Mouse (Mus musculus) hindbrain, embryonic 14.5 days (tissue): ENCODE measurements around the gene Dcaf1. TPM values are rescaled to one million over a fixed set of nuclear protein-coding genes. Genes with fewer than 3 reads are reported as not detected.

Experiments used
- ATAC-seq: fragments of 200-750 bp; cut with Nextera tagmentation; 2 replicates; pipeline ENCODE4 v1.8.0; 2017; ENCODE audit warnings: moderate number of reproducible peaks, mild to moderate bottlenecking, moderate TSS enrichment, moderate library complexity; ENCODE audit not compliant: low FRiP score
- DNase-seq: peaks from one replicate; pipeline ENCODE4 v3.0.0-alpha.2; 2015; ENCODE audit warnings: low spot score
- H3K27ac ChIP-seq: fragments of 300-500 bp; sonication (generic); 2 replicates; pipeline ENCODE4 v1.5.1; 2014; ENCODE audit warnings: mild to moderate bottlenecking, moderate library complexity
- H3K27me3 ChIP-seq: fragments of 300-500 bp; sonication (generic); 2 replicates; pipeline ENCODE4 v1.6.1; 2014; ENCODE audit warnings: mild to moderate bottlenecking, low read length, mixed read lengths; ENCODE audit not compliant: control insufficient read depth, insufficient read depth
- H3K36me3 ChIP-seq: fragments of 300-500 bp; sonication (generic); replicated peaks from 2 replicates; pipeline ENCODE4 v1.6.1; 2014; ENCODE audit not compliant: control insufficient read depth, insufficient read depth
- H3K4me1 ChIP-seq: fragments of 300-500 bp; sonication (generic); replicated peaks from 2 replicates; pipeline ENCODE4 v1.6.1; 2014; ENCODE audit warnings: antibody characterized with exemption, low read length, mixed read lengths; ENCODE audit not compliant: control insufficient read depth, insufficient read depth
- H3K4me2 ChIP-seq: fragments of 300-500 bp; sonication (generic); replicated peaks from 2 replicates; pipeline ENCODE4 v1.6.1; 2014; ENCODE audit warnings: mild to moderate bottlenecking, moderate library complexity
- H3K4me3 ChIP-seq: fragments of 300-500 bp; sonication (generic); replicated peaks from 2 replicates; pipeline ENCODE4 v1.5.1; 2014; ENCODE audit warnings: mild to moderate bottlenecking, low read length
- H3K9ac ChIP-seq: fragments of 300-500 bp; sonication (generic); 2 replicates; pipeline ENCODE4 v1.6.1; 2014
- H3K9me3 ChIP-seq: fragments of 300-500 bp; sonication (generic); 2 replicates; pipeline ENCODE4 v1.6.1; 2016; ENCODE audit warnings: low read length; ENCODE audit not compliant: control insufficient read depth
- WGBS: fragments of 180-500 bp; shearing (Covaris S2); extraction: QIAGEN DNeasy Blood & Tissue Kit; methylation state at CpG from one replicate; pipeline ENCODE4 v1.1.7; 2014; 5-methylcytosine and 5-hydroxymethylcytosine counted together
- polyA plus RNA-seq: library from polyadenylated mRNA; unstranded; fragments of >200 nt; fragmentation: Nextera tagmentation; extraction: Ambion mirVana; gene quantifications from 2 replicates; pipeline ENCODE4 v1.2.1, GENCODE M21; 2014

Gene Dcaf1
- polyA plus RNA-seq, 1 experiment from 2014 or later: 18.8 TPM

DNA sequence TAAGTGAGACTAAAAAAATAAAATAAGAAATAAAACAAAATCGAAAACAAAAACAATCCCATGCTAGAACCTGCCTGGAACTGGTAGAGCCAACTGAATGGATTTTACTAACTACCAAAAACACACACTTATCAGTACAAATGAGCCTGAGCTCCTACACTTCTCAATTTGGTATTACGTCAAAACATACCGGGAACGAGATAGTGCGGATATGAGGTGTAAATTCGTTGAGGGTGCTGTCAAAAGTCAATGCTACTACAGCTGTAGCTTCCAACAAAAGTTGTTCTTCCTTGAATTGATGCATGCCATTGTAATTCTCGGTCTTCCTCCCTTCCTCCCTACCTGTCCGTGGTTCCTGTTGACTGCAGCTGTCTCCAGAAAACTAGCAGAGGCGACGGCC, 32.3 kb upstream of the Dcaf1 start:
- Histone ChIP-seq H3K4me3 (peak overlapping the region; percentile 96), H3K9ac (peak overlapping the region; percentile 97), H3K4me1 (peaks cover 18% of the 10 kb centered on the region), H3K36me3 (no peaks in the 10 kb centered on the region), H3K27ac (peak overlapping the region; percentile 82; the same call in 1 of the 2 replicates), H3K9me3 (no peaks in the 10 kb centered on the region), H3K27me3 (no peaks in the 10 kb centered on the region), H3K4me2 (peak overlapping the region; percentile 89)
- 18% methylated on average over 10 of the region's 10 CpGs for WGBS
- no peak for ATAC-seq
- DNase-seq: no peak

DNA sequence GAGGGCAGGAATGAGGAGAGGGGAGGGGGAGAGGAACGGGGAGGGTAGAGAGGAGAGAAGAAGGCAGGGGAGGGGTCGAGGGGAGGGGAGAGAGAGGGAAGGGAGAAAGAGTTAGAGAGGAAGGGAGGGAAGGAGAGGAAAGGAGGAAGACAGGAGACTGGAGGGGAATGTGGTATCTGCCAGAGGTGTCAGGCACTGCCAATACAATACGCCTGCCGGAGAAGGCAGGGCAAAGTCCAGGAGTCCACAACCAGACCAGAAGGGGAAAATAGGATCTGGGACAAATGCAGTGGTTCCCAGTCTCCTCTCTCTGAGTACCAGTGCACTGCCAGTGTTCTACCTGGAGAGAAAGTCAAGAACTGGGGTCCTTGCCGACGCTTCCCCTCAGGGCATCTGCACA, 30.8 kb upstream of the Dcaf1 start:
- no peak for ATAC-seq

DNA sequence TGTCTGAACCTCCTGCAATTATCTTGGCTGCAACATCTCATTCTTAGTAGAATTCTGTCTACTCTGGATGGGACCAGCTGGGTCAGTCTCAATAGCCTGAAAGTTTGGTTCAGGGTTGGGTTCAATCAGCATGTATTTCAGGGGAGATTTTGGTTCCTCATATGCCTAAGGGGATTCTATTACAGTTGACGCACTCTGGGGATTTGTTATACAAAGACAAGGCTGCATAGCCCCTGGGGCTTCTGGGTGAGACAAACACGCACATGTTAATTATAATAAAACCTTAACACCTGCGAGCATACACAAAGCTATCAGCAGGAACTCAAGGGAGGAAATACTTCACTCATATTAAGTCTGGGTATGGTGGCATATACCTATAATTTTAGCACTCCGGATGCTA, 15.2 kb upstream of the Dcaf1 start:
- 77% methylated on average over 4 of the region's 4 CpGs for WGBS
- Histone ChIP-seq H3K4me2 (no peak overlapping the region), H3K4me1 (no peaks in the 10 kb centered on the region), H3K36me3 (no peaks in the 10 kb centered on the region), H3K9ac (no peak overlapping the region), H3K27ac (no peak overlapping the region), H3K27me3 (no peaks in the 10 kb centered on the region), H3K4me3 (no peak overlapping the region), H3K9me3 (0 out of 2 replicates have a peak, but pooled peaks cover 15% of the 10 kb centered on the region)
- ATAC-seq (no peak), DNase-seq (no peak)

More for the DNA sequence above, 30.8 kb upstream of the Dcaf1 start:
- H3K9me3 ChIP-seq: no peaks in the 10 kb centered on the region
- H3K36me3 ChIP-seq: no peaks in the 10 kb centered on the region
- DNase-seq: no peak
- H3K27me3 ChIP-seq: no peaks in the 10 kb centered on the region
- H3K4me3 ChIP-seq: no peak overlapping the region
- H3K27ac ChIP-seq: no peak overlapping the region
- H3K4me1 ChIP-seq: peaks cover 18% of the 10 kb centered on the region
- H3K4me2 ChIP-seq: no peak overlapping the region
- H3K9ac ChIP-seq: no peak overlapping the region
- WGBS: 70% methylated on average over 6 of the region's 6 CpGs

DNA sequence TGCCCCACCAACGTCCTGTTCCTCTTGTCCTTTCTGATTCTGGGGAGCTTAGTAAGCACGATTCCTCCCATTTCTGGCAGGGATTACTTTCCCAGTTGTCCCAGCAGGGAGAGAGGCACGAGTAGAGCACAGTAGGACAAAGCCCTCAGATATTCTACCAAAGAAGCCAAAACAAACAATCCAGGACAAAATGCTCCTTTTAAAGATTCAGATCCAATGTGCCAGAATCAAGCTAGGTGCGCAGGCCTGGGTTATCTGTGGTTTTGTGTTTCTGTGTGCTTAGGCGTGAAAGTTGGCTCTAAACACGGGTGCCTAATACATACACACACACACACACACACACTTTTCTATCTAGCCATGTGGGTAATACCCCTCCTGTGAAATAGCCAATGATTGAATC, 3.5 kb upstream of the Dcaf1 start:
- Histone ChIP-seq H3K4me1 (peaks cover 6% of the 10 kb centered on the region; the same call in 1 of the 2 replicates), H3K36me3 (no peaks in the 10 kb centered on the region), H3K4me3 (no peak overlapping the region), H3K27ac (no peak overlapping the region), H3K9ac (no peak overlapping the region), H3K9me3 (no peaks in the 10 kb centered on the region), H3K4me2 (no peak overlapping the region), H3K27me3 (no peaks in the 10 kb centered on the region)
- ATAC-seq: no peak
- 77% methylated on average over 6 of the region's 6 CpGs for WGBS
- no peak for DNase-seq

DNA sequence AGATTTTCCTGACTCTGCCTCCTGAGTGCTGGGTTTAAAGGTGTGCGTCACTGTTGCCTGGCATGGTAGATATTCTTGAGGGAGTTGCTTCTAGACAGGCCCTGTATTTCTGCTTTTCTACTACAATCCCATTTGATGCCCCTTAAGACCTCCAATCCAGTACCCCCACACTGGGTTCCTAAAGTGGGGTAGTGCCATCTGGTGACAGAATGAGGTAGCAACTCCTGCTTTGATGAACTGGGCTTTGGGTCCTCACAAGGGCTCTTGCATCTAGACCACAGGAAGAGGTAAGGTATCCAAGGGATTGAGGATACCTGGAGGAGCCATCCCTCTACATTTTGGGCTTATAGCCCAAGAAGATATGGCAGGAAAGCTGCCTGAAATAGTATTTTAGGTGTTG, 2.5 kb upstream of the Dcaf1 start:
- DNase-seq: peak; percentile 41
- no peaks in the 10 kb centered on the region for H3K27me3 ChIP-seq
- no peak overlapping the region for H3K4me3 ChIP-seq
- no peak for ATAC-seq
- WGBS: 95% methylated on average over 1 of the region's 1 CpGs
- no peaks in the 10 kb centered on the region for H3K9me3 ChIP-seq
- H3K9ac ChIP-seq: no peak overlapping the region
- H3K27ac ChIP-seq: no peak overlapping the region
- H3K4me1 ChIP-seq: peaks cover 7% of the 10 kb centered on the region; the same call in 1 of the 2 replicates
- no peaks in the 10 kb centered on the region for H3K36me3 ChIP-seq
- H3K4me2 ChIP-seq: no peak overlapping the region

DNA sequence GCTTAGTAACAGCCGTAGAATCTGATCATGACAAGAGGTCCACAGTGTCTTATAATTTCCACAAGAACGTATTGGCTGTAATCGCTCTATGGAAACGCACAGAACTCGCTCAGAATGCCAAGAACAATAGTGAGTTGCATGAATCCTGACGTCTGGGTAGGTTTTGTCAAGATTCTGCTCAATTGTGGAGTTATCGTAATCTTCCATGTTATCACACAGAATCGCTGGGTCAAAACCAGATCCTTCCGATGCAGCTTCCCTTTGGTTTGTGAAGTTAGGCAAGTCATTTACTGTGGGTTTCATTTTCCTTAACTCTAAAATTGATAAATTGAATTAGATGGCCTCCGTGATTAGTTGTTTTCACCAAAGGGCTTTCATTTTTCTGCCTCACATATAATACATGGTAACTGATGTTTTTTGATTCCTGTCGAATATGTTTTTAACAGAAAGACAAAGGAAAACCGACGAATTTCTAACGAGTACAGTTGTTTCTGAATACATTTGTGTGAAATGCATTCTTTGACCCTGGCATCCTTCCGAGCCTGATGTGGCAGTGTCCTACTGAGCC, 540 bp upstream of the Dcaf1 start:
- WGBS: 52% methylated on average over 15 of the region's 15 CpGs
- Histone ChIP-seq H3K4me3 (peak overlapping the region; percentile 78), H3K9ac (peak overlapping the region; percentile 45), H3K27ac (peak overlapping the region; percentile 34), H3K27me3 (no peaks in the 10 kb centered on the region), H3K4me2 (peak overlapping the region; percentile 52), H3K36me3 (no peaks in the 10 kb centered on the region), H3K9me3 (no peaks in the 10 kb centered on the region), H3K4me1 (peaks cover 7% of the 10 kb centered on the region; the same call in 1 of the 2 replicates)
- ATAC-seq: no peak
- DNase-seq: peak; percentile 24

DNA sequence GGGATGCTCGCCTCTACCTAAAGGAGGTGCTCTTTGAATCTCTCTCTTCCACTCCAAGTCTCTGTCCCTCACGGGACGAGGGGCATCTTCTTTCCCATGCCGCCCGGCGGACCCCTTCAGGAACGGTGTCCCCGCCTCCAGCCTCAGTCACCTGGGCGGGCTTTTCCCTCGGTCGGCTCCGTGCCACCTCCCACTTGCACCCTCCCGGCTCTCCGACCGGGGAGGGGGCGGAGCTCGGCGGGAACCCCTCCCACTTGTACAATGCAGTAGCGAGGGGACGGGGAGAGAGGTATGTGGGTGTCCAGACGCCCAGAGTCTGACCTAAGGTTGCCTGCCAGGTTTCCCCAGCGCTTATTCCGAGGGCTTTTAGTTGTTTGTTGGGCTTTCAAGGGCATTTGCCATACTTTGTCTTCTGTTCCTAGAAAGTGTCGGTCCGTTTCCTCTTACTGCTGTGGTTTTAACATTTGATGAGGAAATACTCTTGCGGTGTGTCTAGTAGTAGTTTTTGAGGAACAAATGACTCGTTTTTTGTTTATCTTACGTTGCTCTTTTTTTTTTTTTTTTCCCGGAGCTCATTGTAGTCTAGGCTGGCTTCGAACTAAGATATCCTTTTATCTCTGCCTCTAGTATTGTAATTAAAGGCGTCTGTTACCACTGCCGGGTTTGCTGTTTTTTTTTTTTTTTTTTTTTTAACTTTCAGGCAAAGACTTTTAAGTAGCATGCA, 869 bp downstream of the Dcaf1 start:
- peak overlapping the region; percentile 85 for H3K4me2 ChIP-seq
- DNase-seq (peak; percentile 69), ATAC-seq (peak; percentile 59; the same call in 1 of the 2 replicates)
- peaks cover 7% of the 10 kb centered on the region; the same call in 1 of the 2 replicates for H3K4me1 ChIP-seq
- H3K9me3 ChIP-seq: no peaks in the 10 kb centered on the region
- H3K9ac ChIP-seq: peak overlapping the region; percentile 82
- H3K27ac ChIP-seq: peak overlapping the region; percentile 90
- H3K36me3 ChIP-seq: no peaks in the 10 kb centered on the region
- peak overlapping the region; percentile 78 for H3K4me3 ChIP-seq
- no peaks in the 10 kb centered on the region for H3K27me3 ChIP-seq
- WGBS: 3% methylated on average over 32 of the region's 32 CpGs

DNA sequence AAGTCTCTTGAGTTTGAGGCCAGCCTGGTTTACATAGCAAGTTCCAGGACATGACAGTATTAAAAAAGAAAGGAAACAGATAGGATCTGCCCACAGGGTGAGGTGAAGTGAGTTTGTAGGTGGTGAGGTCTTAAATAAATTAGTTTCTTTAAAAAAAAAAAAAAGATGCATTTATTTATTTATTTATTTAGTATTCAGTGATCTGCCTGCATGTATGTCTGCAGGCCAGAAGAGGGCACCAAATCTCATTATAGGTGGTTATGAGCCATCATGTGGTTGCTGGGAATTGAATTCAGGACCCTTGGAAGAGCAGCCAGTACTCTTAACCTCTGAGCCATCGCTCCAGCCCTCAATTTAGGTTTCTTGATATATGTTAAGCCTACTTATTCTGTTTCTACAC, 18.9 kb downstream of the Dcaf1 start:
- Histone ChIP-seq H3K36me3 (peaks cover 86% of the 10 kb centered on the region), H3K27ac (no peak overlapping the region), H3K9me3 (no peaks in the 10 kb centered on the region), H3K4me1 (no peaks in the 10 kb centered on the region), H3K4me2 (no peak overlapping the region), H3K9ac (no peak overlapping the region), H3K4me3 (no peak overlapping the region), H3K27me3 (no peaks in the 10 kb centered on the region)
- ATAC-seq: no peak
- WGBS: 92% methylated on average over 1 of the region's 1 CpGs
- DNase-seq: no peak

- H3K9ac ChIP-seq: no peak overlapping the region
- peaks cover 87% of the 10 kb centered on the region for H3K36me3 ChIP-seq
- H3K27me3 ChIP-seq: no peaks in the 10 kb centered on the region
- H3K4me2 ChIP-seq: no peak overlapping the region
- H3K4me3 ChIP-seq: no peak overlapping the region
- H3K27ac ChIP-seq: no peak overlapping the region
- DNase-seq: no peak
- 94% methylated on average over 6 of the region's 6 CpGs for WGBS
- H3K4me1 ChIP-seq: no peaks in the 10 kb centered on the region
- H3K9me3 ChIP-seq: no peaks in the 10 kb centered on the region
- ATAC-seq: no peak
Measured at GRCm38 (mm10) chr9:106842800-106843199, 21.1 kb downstream of the Dcaf1 start.
